In the genomic region with DNA sequence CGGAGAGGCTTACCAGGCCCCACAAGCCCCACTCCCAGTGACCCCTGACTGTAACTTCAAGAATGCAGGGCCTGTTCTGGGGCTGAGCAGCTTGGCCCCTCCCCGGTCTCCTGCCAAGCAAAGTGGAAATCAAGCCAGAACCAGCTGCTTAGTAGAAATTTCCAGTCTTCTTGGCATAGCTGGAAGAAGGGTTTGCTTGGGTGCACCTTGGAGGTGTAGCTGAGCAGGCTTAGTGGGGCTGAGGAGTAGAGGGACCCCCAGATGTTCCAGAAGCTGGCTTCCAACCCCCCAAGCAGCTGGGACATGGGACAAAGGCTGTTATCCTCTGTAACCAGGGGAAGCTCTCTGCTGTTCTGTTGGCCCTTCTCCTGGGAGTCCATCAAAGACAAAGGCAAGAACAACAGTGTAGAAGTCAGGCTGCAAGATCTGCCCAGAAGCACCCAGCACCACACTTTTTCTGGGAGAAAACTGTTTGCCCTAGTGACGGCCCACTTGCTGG, we compare ENCODE assay signal across 8 mouse cellular contexts.
A peak's percentile ranks its signal among the peaks of the same experiment; 100 is the strongest.
DNase-seq lines count a peak whose midpoint lies in the region; ATAC-seq and TF ChIP-seq lines count a peak whose summit lies in the region.

No protein-coding gene starts in this region.

- peaks cover 21% of the 10 kb centered on the region for H3K4me1 ChIP-seq in embryonic facial prominence, embryonic 11.5 days (ENCODE audit: control insufficient read depth, insufficient read depth, low read length)
- H3K4me1 ChIP-seq in hindbrain, embryonic 14.5 days (replicated peaks; ENCODE audit: control insufficient read depth, insufficient read depth, low read length): peaks cover 58% of the 10 kb centered on the region
- H3K4me1 ChIP-seq in liver, postnatal 0 days (ENCODE audit: insufficient read depth): peaks cover 22% of the 10 kb centered on the region

- H3K27ac ChIP-seq in embryonic facial prominence, embryonic 11.5 days (replicated peaks; ENCODE audit: low read depth, low read length): peak overlapping the region; percentile 99
- peak overlapping the region; percentile 94 for H3K27ac ChIP-seq in hindbrain, embryonic 14.5 days
- H3K27ac ChIP-seq in liver, postnatal 0 days (ENCODE audit: low read depth): peak overlapping the region; percentile 88

- intact Hi-C loops in left cerebral cortex, postnatal 10 days (cut with DNase I): loop anchor here (5.0 kb wide), 1 partner anchor 112 kb away; the partner anchor contains the start of gene Cstad

- no peaks in the 10 kb centered on the region for H3K36me3 ChIP-seq in embryonic facial prominence, embryonic 11.5 days (replicated peaks; ENCODE audit: control insufficient read depth, insufficient read depth, low read depth, low read length)
- H3K36me3 ChIP-seq in hindbrain, embryonic 14.5 days (replicated peaks; ENCODE audit: control insufficient read depth, insufficient read depth): no peaks in the 10 kb centered on the region
- no peaks in the 10 kb centered on the region for H3K36me3 ChIP-seq in liver, postnatal 0 days (replicated peaks; ENCODE audit: insufficient read depth, low read length)

- no peak overlapping the region for H3K4me2 ChIP-seq in embryonic facial prominence, embryonic 11.5 days (ENCODE audit: low read depth, low read length)
- no peak overlapping the region for H3K4me2 ChIP-seq in hindbrain, embryonic 14.5 days (replicated peaks)
- H3K4me2 ChIP-seq in liver, postnatal 0 days (ENCODE audit: low read depth, low read length): no peak overlapping the region

- no peak overlapping the region; the same call in 1 of the 2 replicates for H3K9ac ChIP-seq in embryonic facial prominence, embryonic 11.5 days (replicated peaks; ENCODE audit: low read length)
- no peak overlapping the region for H3K9ac ChIP-seq in hindbrain, embryonic 14.5 days
- H3K9ac ChIP-seq in liver, postnatal 0 days (replicated peaks): no peak overlapping the region

- DNase-seq in heart, adult 11 months: peak; percentile 97
- DNase-seq in heart, adult 8-10 months (ENCODE audit: low spot score): no peak
- DNase-seq in embryonic facial prominence, embryonic 11.5 days (ENCODE audit: low spot score): no peak
- DNase-seq in hindbrain, embryonic 14.5 days (ENCODE audit: low spot score): no peak
- no peak for DNase-seq in liver, postnatal 0 days
- no peak for DNase-seq in right cerebral cortex, postnatal 10 days (ENCODE audit: low spot score in 2 of 2)
- no peak for DNase-seq in layer of hippocampus, adult 9-11 months
- DNase-seq in left cerebral cortex, postnatal 10 days (ENCODE audit: extremely low spot score in 1 of 2, low spot score in 2 of 2): no peak

- TF ChIP-seq EP300 in liver, postnatal 0 days (IDR thresholded peaks at IDR 0.05; ENCODE audit: low read depth): no peak

- WGBS in embryonic facial prominence, embryonic 11.5 days: 52% methylated on average over 3 of the region's 3 CpGs
- 60% methylated on average over 3 of the region's 3 CpGs for WGBS in hindbrain, embryonic 14.5 days
- WGBS in liver, postnatal 0 days (ENCODE audit: insufficient replicate concordance): 81% methylated on average over 3 of the region's 3 CpGs

- H3K4me3 ChIP-seq in embryonic facial prominence, embryonic 11.5 days (ENCODE audit: low read depth, low read length): no peak overlapping the region
- no peak overlapping the region for H3K4me3 ChIP-seq in hindbrain, embryonic 14.5 days (replicated peaks; ENCODE audit: low read length)
- H3K4me3 ChIP-seq in liver, postnatal 0 days (ENCODE audit: low read depth, low read length): no peak overlapping the region

- no peak for TF ChIP-seq CTCF in liver, postnatal 0 days (IDR thresholded peaks at IDR 0.05; ENCODE audit: low read depth)

- H3K9me3 ChIP-seq in embryonic facial prominence, embryonic 11.5 days (replicated peaks; ENCODE audit: control insufficient read depth, low read length): no peaks in the 10 kb centered on the region
- 0 out of 2 replicates have a peak, but pooled peaks cover under 1% of the 10 kb centered on the region for H3K9me3 ChIP-seq in hindbrain, embryonic 14.5 days (ENCODE audit: control insufficient read depth, low read length)
- H3K9me3 ChIP-seq in liver, postnatal 0 days (ENCODE audit: low read length): no peaks in the 10 kb centered on the region

- no peaks in the 10 kb centered on the region for H3K27me3 ChIP-seq in embryonic facial prominence, embryonic 11.5 days (ENCODE audit: control insufficient read depth, insufficient read depth, low read length)
- no peaks in the 10 kb centered on the region for H3K27me3 ChIP-seq in hindbrain, embryonic 14.5 days (ENCODE audit: control insufficient read depth, insufficient read depth, low read length)
- peaks cover 30% of the 10 kb centered on the region for H3K27me3 ChIP-seq in liver, postnatal 0 days (ENCODE audit: insufficient read depth, low read length)

- no peak for ATAC-seq in embryonic facial prominence, embryonic 11.5 days (replicated peaks; ENCODE audit: insufficient number of reproducible peaks, low FRiP score, low TSS enrichment, low read depth)
- no peak for ATAC-seq in hindbrain, embryonic 14.5 days (ENCODE audit: low FRiP score)
- no peak for ATAC-seq in liver, postnatal 0 days
